In the genomic region with DNA sequence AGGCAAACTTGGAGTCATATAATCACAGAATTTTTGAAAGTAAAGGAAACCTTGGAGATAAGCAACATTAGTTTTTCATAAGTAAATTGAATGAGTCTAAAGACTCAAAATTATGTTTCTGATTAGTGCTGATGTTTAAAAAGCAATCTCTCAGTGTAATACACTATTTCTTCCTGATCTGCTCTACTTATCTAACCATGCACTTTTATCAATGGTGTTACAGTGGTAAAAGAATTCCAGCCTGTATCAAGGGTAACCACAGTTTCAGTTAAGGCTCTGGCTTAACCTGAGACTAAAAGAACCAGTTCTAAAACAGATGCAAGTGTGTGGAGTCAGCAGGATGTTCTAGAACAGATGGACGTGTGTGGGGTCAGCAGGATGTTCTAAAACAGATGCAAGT, we compare ENCODE assay signal across 37 mouse cellular contexts. TPM values are rescaled to one million over a fixed set of nuclear protein-coding genes. Genes with fewer than 3 reads are reported as not detected.
"Had no signal": no experiment of that assay in that cellular context is flagged by ENCODE, and none has a peak within 500 bp of the region (broad histone marks: within the 10 kb centered on the region; RNA-seq: fewer than 3 reads in every experiment).

No protein-coding gene starts in this region.

- H3K4me1 ChIP-seq: heart, embryonic 15.5 days; hindbrain, embryonic 10.5 days; hindbrain, embryonic 12.5 days; hindbrain, embryonic 13.5 days; hindbrain, embryonic 15.5 days; intestine, embryonic 15.5 days; kidney, embryonic 15.5 days had no signal

- H3K9ac ChIP-seq: heart, embryonic 12.5 days; heart, embryonic 13.5 days; heart, embryonic 15.5 days; hindbrain, embryonic 12.5 days; hindbrain, embryonic 13.5 days; hindbrain, embryonic 14.5 days; hindbrain, embryonic 15.5 days; intestine, embryonic 15.5 days; kidney, embryonic 15.5 days had no signal

- H3K4me3 ChIP-seq: heart, embryonic 10.5 days; heart, embryonic 12.5 days; heart, embryonic 13.5 days; heart, embryonic 15.5 days; hindbrain, embryonic 10.5 days; hindbrain, embryonic 12.5 days; hindbrain, embryonic 13.5 days; hindbrain, embryonic 15.5 days; intestine, embryonic 15.5 days; kidney, embryonic 15.5 days; layer of hippocampus, adult 2 months; left cerebral cortex, adult 2 months had no signal

- H3K27ac ChIP-seq: heart, embryonic 10.5 days; heart, embryonic 13.5 days; heart, embryonic 15.5 days; hindbrain, embryonic 10.5 days; hindbrain, embryonic 12.5 days; hindbrain, embryonic 13.5 days; hindbrain, embryonic 14.5 days; hindbrain, embryonic 15.5 days; hindbrain, postnatal 0 days; intestine, embryonic 15.5 days; kidney, embryonic 15.5 days; kidney, postnatal 0 days; layer of hippocampus, adult 2 months; left cerebral cortex, adult 2 months had no signal

- H3K27me3 ChIP-seq: heart, embryonic 12.5 days; heart, embryonic 13.5 days; heart, embryonic 15.5 days; hindbrain, embryonic 12.5 days; hindbrain, embryonic 13.5 days; hindbrain, embryonic 15.5 days; intestine, embryonic 15.5 days; kidney, embryonic 15.5 days had no signal

- H3K9me3 ChIP-seq: heart, embryonic 10.5 days; heart, embryonic 12.5 days; heart, embryonic 13.5 days; heart, embryonic 15.5 days; hindbrain, embryonic 12.5 days; hindbrain, embryonic 13.5 days; hindbrain, embryonic 15.5 days; intestine, embryonic 15.5 days; kidney, embryonic 15.5 days had no signal

- DNase-seq: heart, postnatal 10 days; heart, postnatal 14 days; heart, postnatal 36 days; heart, postnatal 4 days; kidney, adult 11 months; kidney, adult 18-20 months; kidney, adult 2 months; kidney, adult 8-10 months; kidney, adult 9 months; kidney, postnatal 10 days; kidney, postnatal 14 days; kidney, postnatal 25 days; kidney, postnatal 36 days; kidney, postnatal 4 days; layer of hippocampus, adult 9-11 months; layer of hippocampus, postnatal 36 days had no signal

RNA-seq across cellular contexts. Expression of gene Gm10190, which starts 47.7 kb away (rescaled TPM):
- total RNA-seq: heart, postnatal 14 days; heart, postnatal 25 days; heart, postnatal 36 days; hematopoietic stem cell, adult 5-6 weeks; hindbrain, postnatal 0 days; left cerebral cortex, adult 18-20 months had no signal
- polyA plus RNA-seq: heart, embryonic 11.5 days; hindbrain, embryonic 10.5 days; inflammation-experienced regulatory T-cells, adult 6 months; kidney, adult 2 months; large intestine, adult 2 months had no signal
